Mouse (Mus musculus) gastrocnemius, adult 8-10 months (tissue): Measurements from ENCODE around the gene Cdc34. TPM values are rescaled to one million over a fixed set of nuclear protein-coding genes. Genes with fewer than 3 reads are reported as not detected.

Source experiments
- DNase-seq, 2 experiments: peaks; one replicate each; pipeline ENCODE4 v3.0.0; 2022; ENCODE audit warnings: low spot score in 2 of 2
- total RNA-seq, 4 experiments: library from RNA; stranded (reverse); gene quantifications; 2 replicates each; pipeline ENCODE4 v1.2.4; 2022

Gene Cdc34
- total RNA-seq, 4 experiments from 2014 or later = 381 to 451 (median 390) TPM

DNA sequence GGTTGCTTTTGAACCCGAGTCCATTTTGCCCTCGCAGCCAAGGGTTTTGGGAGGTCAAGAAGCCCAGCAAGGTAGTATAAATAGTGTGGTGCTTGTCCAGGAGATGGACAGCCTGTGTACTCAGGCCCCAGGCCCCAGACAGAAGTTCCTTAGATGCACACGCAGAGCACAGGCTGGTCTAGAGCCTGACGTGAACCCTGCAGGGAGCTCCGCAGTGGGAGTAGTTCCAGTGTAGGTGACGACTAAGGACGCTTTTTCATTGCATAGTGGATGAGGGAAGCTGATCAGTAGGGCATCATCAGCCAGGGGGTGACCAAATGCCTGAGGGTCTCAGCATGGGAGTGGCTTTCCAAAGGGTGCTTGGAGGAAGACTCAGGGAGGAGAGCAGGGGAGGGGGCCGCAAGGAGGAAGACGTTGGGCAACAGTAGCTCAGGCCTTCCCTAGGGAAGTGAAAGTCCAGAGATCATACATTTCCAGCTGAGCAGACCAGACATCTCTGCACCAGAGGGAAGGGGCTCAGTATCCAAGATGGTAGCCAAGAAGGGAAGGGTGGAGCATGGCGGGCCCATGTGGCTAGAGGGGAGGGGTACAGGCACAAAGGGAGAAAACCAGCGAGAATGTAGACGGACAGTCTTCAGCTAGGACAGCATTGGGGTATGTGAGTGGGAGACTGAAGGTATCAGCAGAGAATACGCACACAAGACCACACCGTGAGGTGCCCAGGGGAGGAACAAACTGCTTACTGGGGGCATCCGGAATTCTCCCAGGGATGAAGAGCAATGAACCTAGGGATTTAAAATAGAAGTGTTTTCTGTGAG, 11.7 kb upstream of the Cdc34 start:
- no peak for DNase-seq

DNA sequence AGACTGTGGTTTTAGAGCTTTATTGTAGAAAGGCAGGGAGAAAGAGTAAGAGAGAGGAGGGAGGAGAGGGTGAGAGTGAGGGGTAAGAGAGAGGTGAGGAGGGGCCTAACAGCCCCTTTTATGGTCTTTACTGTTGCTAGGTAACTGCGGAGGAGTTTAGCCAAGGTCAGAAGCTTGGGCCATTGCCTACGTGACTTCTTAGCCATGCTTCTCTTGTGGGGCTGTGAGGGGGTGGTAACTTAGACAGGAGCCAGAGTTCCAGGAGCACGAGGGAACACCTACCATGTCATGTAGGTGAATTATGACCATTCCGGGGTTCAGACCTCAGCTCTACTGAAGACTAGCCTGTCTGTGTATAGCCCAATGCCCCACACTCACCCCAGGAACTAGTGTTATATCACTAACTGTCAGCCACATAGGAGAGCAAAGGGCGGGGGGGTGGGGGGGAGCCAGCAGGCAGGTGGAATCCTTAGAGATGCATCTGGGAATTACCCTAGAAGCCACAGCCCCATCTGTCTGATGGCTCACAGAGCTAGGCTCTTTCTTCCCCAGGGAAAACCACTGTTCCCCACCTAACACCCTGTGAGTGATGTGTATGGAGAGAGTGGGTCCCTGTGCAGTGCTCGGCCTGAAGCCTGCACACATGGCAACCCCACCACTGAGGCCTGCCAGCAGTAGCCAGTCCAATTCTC, 10.5 kb upstream of the Cdc34 start:
- no peak for DNase-seq

DNA sequence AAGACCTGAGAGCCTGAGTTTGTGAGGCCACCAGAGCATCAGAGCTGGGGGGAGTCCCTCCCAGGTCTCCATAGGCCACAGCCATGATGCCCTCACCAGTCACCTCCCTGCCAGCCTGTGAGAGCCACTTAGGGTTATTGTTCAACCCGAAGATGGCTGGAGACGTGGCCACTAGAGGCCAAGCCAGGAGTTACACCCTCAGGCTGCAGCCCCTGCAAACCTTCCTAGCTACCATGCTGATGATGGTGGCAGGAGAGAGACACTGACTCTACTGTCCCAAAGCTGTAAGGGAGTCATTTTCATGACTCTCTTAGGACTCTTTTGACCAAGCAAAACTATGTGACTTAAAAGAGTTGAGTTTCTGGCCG, 9.9 kb upstream of the Cdc34 start:
- no peak for DNase-seq

DNA sequence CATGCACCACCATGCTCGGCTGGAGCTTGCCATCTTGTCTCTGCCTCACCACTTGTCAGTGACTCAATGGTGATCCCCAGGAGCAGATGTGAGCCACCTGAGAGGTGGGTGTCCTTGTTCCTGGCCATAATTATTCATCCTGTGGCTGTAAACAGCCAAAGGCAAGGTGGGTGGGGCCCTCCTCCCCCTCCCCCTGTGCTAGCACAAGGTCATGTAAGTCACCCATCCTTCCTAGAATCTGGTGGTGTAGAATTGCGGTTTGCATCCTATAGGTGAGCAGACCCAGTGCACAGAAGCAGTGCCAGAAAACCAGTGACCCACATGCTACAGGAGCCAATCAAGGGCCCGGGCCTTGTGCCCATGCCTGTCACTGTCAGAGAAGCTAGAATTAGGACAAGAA, 8.9 kb upstream of the Cdc34 start:
- no peak for DNase-seq

DNA sequence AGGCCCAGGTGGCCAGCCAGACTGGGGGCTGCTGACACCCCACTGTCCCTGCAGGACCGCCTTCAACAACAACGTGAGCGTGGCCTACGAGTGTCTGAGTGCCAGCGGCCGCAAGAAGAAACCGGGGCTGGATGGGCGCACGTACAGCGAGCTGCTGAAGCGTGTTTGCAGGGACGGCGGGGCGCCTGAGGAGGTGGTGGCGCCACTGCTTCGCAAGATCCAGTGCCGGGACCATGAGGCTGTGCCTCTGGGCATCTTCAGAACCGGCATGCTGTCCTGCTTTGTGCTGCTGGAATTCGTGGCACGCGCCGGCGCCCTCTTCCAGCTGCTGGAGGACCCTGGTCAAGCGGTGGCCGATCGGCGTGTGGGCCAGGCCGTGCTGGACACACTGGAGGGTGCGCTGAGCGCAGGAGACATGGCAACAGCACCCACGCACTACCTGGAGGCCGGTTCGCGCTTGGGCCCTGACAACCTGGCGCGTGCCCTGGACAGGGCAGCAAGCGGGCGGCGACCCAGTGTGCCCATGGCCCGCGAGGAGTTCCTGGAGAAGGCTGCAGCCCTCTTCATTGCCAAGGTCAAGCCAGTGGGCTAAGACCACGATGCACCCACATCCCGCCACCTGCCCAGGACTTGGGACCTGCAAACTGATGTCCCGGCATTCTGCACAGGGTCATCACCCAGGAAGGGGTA, 6.5 kb upstream of the Cdc34 start:
- no peak for DNase-seq

DNA sequence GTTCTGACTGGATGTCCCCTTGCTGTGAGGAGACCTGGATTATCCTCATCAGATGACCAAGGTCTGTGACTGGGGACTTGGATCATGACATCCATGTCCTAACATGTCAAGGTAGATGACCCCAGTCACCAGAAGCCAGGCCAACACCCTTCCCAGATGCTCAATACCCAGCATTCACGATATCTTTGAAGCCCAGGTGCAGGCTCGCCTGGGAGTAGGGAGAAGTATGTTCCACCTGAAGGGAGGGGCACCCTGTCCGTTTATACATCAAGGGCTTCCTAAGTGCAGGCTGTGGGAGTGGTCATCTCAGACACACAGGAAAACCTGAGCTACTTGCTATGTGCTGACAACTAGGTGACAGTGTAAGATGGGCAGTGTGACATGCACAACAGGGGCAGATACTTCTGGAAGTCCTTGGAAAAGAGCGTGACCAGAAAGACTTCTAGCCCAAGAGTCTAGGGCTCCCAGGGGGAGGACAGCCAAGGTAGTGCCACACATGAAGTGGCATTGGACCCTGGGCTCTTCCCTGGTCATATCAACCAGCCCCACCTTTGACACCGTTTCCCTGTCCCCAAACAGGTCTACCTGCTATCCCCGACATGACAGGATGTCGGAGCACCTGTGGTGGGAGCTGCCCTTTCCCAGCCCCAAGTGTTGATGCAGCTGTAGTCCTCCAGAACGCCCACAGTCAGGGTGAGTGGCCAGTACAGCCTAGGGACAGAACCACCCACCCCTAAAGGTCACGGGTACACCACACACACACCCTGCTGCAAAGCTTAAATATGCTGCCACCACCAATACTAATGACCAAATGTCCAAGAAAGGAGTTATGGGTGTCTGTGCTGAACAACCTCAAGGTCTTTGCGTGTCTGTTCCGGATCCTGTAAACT, 1.1 kb upstream of the Cdc34 start:
- DNase-seq = no peak

DNA sequence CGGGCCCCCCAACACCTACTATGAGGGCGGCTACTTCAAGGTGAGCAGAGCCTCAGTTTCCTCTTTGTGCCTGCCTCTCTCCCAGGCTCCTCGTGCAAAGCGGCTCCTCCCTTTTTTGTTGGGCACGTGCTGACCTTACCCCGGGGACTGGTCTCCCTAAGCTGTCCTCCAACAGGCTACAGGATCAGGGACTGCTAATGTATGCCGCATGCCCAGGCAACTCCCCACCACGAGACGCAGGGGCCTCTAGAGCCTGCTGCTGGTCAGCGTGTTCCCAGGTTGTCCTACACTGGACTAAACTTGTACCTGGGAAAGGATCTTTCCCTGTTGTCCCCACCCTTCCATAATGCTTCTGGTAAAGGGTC, 538 bp downstream of the Cdc34 start:
- DNase-seq = no peak

DNA sequence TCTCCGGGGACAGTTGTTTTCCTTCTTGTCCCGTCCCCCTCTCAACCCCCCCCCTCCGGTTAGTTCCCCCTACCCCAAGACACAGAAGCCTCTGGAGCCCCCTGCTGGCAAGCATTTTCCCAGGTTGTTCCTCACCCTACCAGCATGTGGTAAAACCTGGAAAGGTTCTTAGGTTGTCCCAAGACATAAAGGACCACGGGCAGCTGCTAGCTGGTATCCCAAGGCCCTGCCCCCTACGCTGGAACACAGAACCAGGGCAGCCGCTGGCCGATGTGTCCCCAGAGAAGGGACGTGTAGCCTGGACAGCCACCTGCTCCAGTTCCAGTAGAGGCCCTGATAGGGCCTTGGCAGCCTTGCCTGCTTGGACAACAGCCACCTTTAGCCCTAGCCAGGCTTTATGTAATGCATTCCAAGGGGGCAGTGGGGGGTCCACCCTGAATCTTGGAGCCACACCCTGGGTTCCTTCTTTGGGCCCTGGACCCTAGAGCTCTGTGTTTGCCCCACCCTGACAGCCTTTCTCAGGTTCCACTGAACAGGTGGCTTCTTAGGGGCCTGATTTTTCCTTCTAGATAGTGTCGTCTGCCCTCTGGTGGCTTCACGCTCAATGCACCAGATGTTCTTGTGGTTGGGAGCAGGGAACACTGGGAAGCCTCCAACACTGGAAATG, 1.1 kb downstream of the Cdc34 start:
- DNase-seq = peak; percentile 77 to 78

DNA sequence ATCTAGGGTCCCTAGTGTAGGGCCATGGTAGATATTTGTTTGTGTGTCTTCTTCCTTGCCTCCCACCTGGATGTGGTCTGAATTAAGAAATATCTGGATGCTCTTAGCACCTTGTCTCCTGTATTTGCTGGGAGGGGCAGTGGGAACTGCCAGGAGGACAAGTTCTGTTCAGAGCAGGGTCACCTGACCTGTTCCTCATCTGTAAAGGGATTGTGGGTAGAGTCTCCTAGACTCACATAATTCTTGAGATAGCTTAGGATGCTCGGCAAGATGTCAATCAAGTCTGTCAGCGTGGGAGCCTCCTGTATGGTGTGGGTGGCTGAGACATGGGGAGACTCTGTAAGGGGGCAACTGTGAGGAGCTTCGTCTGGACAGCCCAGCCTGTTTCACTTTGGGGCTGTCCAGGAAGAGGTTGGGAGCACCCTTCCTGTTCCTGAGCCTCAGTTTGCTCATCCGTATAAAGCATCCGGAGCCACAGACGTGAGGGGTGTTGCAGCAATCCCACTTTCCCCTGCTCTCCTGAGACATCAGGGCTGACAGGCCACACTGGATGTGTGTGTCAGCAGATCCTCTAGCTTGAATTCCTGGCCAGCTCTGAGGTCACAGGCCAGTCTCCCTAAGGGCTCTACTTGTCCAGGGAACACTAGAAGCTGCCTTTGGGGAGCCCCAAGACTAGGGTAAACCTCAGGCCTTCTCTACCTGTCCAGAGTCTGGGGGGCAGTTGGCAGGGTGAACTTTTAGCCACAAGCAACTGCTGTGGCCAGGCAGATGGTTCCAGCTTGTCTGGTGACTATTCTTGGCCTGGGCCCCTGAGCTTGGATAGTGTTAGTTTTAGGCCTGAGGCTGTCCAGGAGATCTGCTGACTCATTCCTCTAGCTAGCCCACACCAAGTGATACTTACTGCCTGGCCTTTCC, 2.0 kb downstream of the Cdc34 start:
- DNase-seq = peak; percentile 68 to 80

DNA sequence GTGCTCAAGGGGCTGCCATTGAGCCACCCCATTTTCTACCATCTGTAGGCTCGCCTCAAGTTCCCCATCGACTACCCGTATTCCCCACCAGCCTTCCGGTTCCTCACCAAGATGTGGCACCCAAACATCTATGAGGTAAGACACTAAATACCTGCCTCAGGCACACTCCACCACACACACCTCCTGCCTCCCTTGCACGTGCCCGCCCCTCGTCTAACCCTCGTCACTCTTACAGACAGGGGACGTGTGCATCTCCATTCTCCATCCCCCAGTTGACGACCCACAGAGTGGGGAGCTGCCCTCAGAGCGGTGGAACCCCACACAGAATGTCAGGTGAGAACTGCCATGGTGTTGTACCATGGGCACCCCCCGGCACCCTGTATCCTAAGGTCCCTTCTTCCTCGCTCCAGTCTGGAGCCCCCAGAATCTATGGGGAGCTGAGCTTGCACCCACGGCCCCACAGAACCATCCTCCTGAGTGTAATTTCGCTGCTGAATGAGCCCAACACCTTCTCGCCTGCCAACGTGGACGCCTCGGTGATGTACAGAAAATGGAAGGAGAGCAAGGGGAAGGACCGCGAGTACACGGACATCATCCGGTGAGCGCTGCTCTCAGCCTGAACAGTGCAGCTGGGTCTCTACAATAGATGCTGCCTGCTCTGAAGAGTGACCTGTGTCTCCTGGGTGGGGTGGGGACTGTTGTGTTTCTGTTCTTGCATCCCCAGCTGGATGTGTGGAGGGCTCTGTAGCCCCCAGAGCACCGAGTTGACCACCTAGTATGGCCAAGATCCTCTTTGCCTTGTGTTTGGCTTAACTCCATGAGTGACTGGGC, 3.0 kb downstream of the Cdc34 start:
- DNase-seq = no peak

DNA sequence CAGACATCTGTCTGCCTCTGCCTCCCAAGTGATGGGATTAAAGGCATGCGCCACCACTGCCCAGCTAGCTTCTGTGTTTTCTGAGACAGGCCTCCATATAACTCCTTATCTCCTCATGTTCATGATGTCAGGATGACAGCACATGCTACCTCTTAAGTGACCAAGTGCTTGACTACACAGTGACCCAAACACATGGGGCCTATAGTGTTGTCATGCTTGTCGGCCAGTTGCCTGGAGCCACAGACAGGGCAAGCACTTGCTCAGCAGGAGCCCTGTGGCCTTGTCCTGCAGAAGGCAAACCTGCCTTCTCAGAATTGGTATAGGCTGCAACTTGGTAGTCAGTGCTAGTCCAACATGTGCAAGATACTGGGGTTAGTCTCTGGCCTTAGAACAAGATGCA, 4.2 kb downstream of the Cdc34 start:
- DNase-seq = no peak

DNA sequence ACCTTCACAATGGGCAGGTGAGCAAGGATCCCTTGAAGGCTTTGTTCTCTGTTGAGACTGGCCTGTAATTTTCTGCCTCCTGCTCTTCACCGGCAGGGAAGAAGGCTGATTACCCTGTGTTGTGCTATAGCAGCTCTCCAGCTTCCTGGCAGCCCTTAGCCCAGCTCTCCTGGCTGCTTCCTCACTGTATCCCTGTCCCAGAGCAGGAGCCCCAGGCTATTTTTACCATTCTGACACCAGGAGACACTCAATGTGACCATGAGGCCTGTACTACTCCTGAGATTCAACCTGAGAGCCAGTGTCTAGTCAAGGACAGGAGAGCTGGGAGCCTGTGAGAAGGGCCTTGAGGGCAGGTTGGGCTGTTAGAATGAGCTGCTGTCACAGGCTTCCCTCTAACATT, 4.7 kb downstream of the Cdc34 start:
- DNase-seq = peak in 1 of 2 experiments; percentile 65

DNA sequence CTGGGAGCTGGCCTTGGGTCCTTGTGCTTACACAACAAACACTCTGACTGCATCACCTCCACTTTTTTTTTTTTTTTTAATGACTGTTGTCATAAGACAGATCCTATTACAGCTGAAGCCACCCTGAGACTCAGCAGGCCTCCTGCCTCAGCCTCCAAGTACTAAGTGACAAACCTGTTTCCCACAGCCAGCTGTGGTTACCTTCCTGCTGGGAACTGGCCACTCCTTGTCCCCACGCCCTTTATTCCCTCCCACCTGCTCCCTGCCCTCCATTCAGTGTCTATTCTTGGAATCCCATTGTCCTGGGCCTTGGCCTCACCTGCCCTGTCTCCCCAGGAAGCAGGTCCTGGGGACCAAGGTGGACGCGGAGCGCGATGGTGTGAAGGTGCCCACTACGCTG, 5.5 kb downstream of the Cdc34 start:
- no peak for DNase-seq

DNA sequence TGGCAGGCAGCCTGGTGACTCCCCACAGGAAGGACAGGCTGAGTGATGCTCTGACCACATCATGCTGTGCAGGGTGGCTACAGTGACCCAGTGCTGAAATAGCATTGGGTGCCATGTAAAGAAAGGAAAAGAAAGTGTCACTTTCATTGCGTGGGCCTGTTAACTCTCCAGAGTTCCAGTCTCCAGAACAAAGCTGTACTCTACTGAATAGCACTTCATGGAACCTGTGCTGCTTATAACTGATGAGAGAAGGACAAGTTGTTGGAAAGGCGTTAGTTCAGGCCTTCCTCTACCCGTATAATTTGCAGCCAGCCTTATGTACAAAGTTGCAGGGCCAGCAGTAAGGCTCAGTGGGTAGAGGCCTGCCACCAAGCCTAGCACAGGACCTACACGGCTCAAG, 6.7 kb downstream of the Cdc34 start, which contains the start of gene Gzmm:
Gene Gzmm, plus strand, starts transcription at position 301 of the 400 bp plus-strand sequence.
- no peak for DNase-seq

DNA sequence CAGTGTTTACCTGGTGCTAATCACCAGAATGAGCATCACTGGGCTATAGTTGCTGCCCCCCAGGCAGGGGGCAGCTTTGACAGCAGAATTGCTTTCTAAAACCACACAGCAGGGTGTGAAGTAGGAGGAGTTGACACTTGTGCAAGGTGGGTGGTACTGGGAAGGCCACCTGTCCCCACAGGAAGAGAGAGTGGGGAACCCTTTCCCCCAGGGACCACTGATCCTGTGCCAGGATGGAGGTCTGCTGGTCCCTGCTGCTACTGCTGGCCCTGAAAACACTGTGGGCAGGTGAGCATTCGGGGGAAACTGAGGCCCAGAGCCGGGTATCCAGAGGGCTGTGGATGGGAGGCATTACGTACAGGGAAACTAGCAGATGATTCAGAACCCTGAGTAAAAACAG, 7.2 kb downstream of the Cdc34 start:
- no peak for DNase-seq

DNA sequence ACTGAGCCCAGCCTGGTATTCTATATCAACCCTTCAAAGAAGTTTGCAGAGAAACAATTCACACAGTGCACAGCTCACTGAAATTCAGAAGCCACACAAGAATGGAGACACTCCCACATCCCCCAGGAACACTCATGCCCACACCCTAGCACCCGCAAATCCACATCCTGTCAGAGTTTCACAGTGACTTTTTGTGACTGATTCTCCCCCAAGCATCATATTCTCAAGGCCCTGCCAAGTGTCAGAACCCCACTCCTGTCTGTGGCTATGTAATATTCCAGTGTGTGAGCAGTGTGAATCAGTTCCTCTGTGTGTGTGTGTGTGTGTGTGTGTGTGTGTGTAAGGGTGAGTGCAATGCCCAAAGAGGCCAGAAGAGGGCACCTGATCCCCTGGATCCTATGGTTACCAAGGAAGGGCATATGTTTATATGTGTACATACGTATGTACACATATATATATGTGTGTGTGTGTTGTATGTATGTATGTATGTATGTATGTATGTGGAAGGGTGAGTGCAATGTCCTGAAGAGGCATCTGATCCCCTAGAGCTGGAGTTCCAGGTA, 10.1 kb downstream of the Cdc34 start:
- DNase-seq = no peak

DNA sequence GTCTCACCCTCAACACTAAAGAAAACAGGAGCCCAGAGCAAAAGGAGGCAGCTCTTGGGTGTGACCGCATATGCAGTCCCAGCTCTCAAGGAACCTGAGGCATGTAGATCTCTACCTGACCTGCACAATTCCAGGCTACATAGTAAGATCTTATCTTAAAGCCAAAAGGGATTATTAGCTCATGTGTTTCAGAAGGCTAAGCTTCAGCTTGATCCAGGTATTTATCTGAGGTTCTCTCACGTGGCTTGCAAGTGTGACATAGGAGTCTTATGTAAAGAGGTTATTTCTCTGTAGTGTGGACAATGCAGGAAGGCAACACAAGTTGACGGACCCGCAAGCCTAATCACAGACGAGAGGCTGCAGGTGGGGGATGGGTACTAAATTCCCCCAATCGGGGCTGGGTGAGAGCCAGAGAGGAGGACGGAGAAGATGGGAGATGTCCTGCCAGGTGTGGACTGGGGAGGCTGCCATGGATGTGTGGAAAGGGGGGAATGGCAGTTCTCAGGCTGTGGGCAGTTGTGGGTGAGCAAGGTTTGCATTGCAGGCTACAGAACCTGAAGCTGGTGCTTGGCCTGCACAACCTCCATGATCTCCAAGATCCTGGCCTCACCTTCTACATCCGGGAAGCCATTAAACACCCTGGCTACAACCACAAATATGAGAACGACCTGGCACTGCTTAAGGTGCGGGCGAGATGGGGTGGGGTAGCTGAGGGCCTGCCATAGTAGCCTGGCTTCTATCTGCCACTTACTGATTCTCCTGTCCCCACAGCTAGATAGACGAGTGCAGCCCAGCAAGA, 11.8 kb downstream of the Cdc34 start:
- DNase-seq = no peak

DNA sequence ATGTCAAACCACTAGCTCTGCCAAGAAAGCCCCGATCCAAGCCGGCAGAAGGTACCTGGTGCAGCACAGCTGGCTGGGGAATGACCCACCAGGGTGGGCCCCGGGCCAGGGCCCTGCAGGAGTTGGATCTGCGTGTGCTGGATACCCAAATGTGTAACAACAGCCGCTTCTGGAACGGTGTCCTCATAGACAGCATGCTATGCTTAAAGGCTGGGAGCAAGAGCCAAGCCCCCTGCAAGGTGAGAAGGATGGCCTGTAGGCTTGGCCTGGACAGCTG, 12.3 kb downstream of the Cdc34 start:
- no peak for DNase-seq
